Mouse (Mus musculus) intestine, embryonic 16.5 days (tissue): Measurements from ENCODE around the gene Pfkl. TPM values are rescaled to one million over a fixed set of nuclear protein-coding genes. Genes with fewer than 3 reads are reported as not detected.

Experiments used
- ATAC-seq: fragments of 200-750 bp; cut with Nextera tagmentation; 2 replicates; pipeline ENCODE4 v1.8.0; 2017; ENCODE audit warnings: moderate TSS enrichment, moderate library complexity
- H3K27ac ChIP-seq: fragments of 300-500 bp; sonication (generic); 2 replicates; pipeline ENCODE4 v1.5.1; 2014; ENCODE audit warnings: mild to moderate bottlenecking, low read length
- H3K27me3 ChIP-seq: fragments of 300-500 bp; sonication (generic); replicated peaks from 2 replicates; pipeline ENCODE4 v1.6.1; 2014; ENCODE audit warnings: low read length, control low read depth, mixed read lengths; ENCODE audit not compliant: control insufficient read depth, insufficient read depth
- H3K36me3 ChIP-seq: fragments of 300-500 bp; sonication (generic); 2 replicates; pipeline ENCODE4 v1.6.1; 2014; ENCODE audit warnings: low read length, control low read depth; ENCODE audit not compliant: control insufficient read depth, insufficient read depth
- H3K4me1 ChIP-seq: fragments of 300-500 bp; sonication (generic); 2 replicates; pipeline ENCODE4 v1.6.1; 2014; ENCODE audit warnings: low read length, control low read depth, mixed read lengths; ENCODE audit not compliant: control insufficient read depth, insufficient read depth
- H3K4me2 ChIP-seq: fragments of 300-500 bp; sonication (generic); 2 replicates; pipeline ENCODE4 v1.6.1; 2014; ENCODE audit warnings: low read depth, low read length, control low read depth
- H3K4me3 ChIP-seq: fragments of 300-500 bp; sonication (generic); 2 replicates; pipeline ENCODE4 v1.5.1; 2014; ENCODE audit warnings: mild to moderate bottlenecking, low read length
- H3K9ac ChIP-seq: fragments of 300-500 bp; sonication (generic); 2 replicates; pipeline ENCODE4 v1.6.1; 2014; ENCODE audit warnings: low read depth, low read length
- H3K9me3 ChIP-seq: fragments of 300-500 bp; sonication (generic); 2 replicates; pipeline ENCODE4 v1.6.1; 2016; ENCODE audit warnings: low read length, control low read depth; ENCODE audit not compliant: control insufficient read depth
- WGBS: fragments of 180-500 bp; shearing (Covaris S2); extraction: QIAGEN DNeasy Blood & Tissue Kit; methylation state at CpG from one replicate; pipeline ENCODE4 v1.1.7; 2014; 5-methylcytosine and 5-hydroxymethylcytosine counted together
- polyA plus RNA-seq: library from polyadenylated mRNA; unstranded; fragments of >200 nt; fragmentation: Nextera tagmentation; extraction: Ambion mirVana; gene quantifications from 2 replicates; pipeline ENCODE4 v1.2.1, GENCODE M21; 2015

Pfkl gene
- polyA plus RNA-seq, 1 experiment from 2014 or later: 298 TPM

GRCm38 (mm10) chr10:78004479-78005100 is 5.3 kb downstream of the Pfkl start:
- peak overlapping the region; percentile 20 for H3K4me3 ChIP-seq
- 63% methylated on average over 3 of the region's 3 CpGs for WGBS
- peak; percentile 71 for ATAC-seq
- H3K27me3 ChIP-seq: no peaks in the 10 kb centered on the region
- H3K4me1 ChIP-seq: peaks cover 38% of the 10 kb centered on the region
- H3K4me2 ChIP-seq: peak overlapping the region; percentile 82
- peaks cover 23% of the 10 kb centered on the region for H3K36me3 ChIP-seq
- H3K9me3 ChIP-seq: no peaks in the 10 kb centered on the region
- H3K9ac ChIP-seq: peak overlapping the region; percentile 51
- H3K27ac ChIP-seq: peak overlapping the region; percentile 97

- H3K36me3 ChIP-seq: peaks cover 27% of the 10 kb centered on the region
- H3K9me3 ChIP-seq: no peaks in the 10 kb centered on the region
- no peaks in the 10 kb centered on the region for H3K27me3 ChIP-seq
- peaks cover 26% of the 10 kb centered on the region for H3K4me1 ChIP-seq
- no peak overlapping the region for H3K4me2 ChIP-seq
- WGBS: 91% methylated on average over 2 of the region's 2 CpGs
- H3K9ac ChIP-seq: no peak overlapping the region
- H3K27ac ChIP-seq: no peak overlapping the region
- no peak for ATAC-seq
- no peak overlapping the region for H3K4me3 ChIP-seq
Measured at GRCm38 (mm10) chr10:78002316-78002715, 7.6 kb downstream of the Pfkl start.

GRCm38 (mm10) chr10:78001796-78002195 is 8.1 kb downstream of the Pfkl start:
- Histone ChIP-seq H3K36me3 (peaks cover 32% of the 10 kb centered on the region), H3K9me3 (no peaks in the 10 kb centered on the region), H3K4me1 (peaks cover 22% of the 10 kb centered on the region), H3K9ac (no peak overlapping the region), H3K27me3 (no peaks in the 10 kb centered on the region), H3K27ac (no peak overlapping the region), H3K4me3 (no peak overlapping the region), H3K4me2 (no peak overlapping the region)
- no peak for ATAC-seq
- WGBS: 85% methylated on average over 11 of the region's 11 CpGs

- Histone ChIP-seq H3K9ac (no peak overlapping the region), H3K27ac (no peak overlapping the region), H3K36me3 (peaks cover 42% of the 10 kb centered on the region), H3K4me1 (peaks cover 8% of the 10 kb centered on the region), H3K27me3 (no peaks in the 10 kb centered on the region), H3K4me3 (no peak overlapping the region), H3K9me3 (no peaks in the 10 kb centered on the region), H3K4me2 (no peak overlapping the region)
- no peak for ATAC-seq
- WGBS: 93% methylated on average over 5 of the region's 5 CpGs
Measured at GRCm38 (mm10) chr10:78000200-78000599, 9.7 kb downstream of the Pfkl start.

- H3K27ac ChIP-seq: no peak overlapping the region
- peaks cover 45% of the 10 kb centered on the region for H3K36me3 ChIP-seq
- H3K9ac ChIP-seq: no peak overlapping the region
- WGBS: 93% methylated on average over 3 of the region's 3 CpGs
- no peak for ATAC-seq
- no peaks in the 10 kb centered on the region for H3K27me3 ChIP-seq
- H3K9me3 ChIP-seq: no peaks in the 10 kb centered on the region
- H3K4me3 ChIP-seq: no peak overlapping the region
- H3K4me1 ChIP-seq: no peaks in the 10 kb centered on the region
- no peak overlapping the region for H3K4me2 ChIP-seq
Measured at GRCm38 (mm10) chr10:77995639-77996038, 14.2 kb downstream of the Pfkl start.

GRCm38 (mm10) chr10:77985775-77986174 is 24.1 kb downstream of the Pfkl start:
- no peak overlapping the region for H3K27ac ChIP-seq
- H3K4me3 ChIP-seq: no peak overlapping the region
- no peaks in the 10 kb centered on the region for H3K9me3 ChIP-seq
- H3K36me3 ChIP-seq: peaks cover 21% of the 10 kb centered on the region
- H3K9ac ChIP-seq: peak overlapping the region; percentile 13; the same call in 1 of the 2 replicates
- no peak overlapping the region for H3K4me2 ChIP-seq
- no peak for ATAC-seq
- WGBS: 71% methylated on average over 5 of the region's 5 CpGs
- peaks cover 4% of the 10 kb centered on the region; the same call in 1 of the 2 replicates for H3K4me1 ChIP-seq
- H3K27me3 ChIP-seq: no peaks in the 10 kb centered on the region

GRCm38 (mm10) chr10:77984660-77985059 is 25.2 kb downstream of the Pfkl start:
- 2% methylated on average over 4 of the region's 4 CpGs for WGBS
- Histone ChIP-seq H3K9ac (0 out of 2 replicates have a peak overlapping the region, but pooled peaks have one; percentile 32), H3K4me3 (no peak overlapping the region), H3K27me3 (no peaks in the 10 kb centered on the region), H3K36me3 (peaks cover 16% of the 10 kb centered on the region), H3K27ac (no peak overlapping the region), H3K9me3 (no peaks in the 10 kb centered on the region), H3K4me2 (no peak overlapping the region), H3K4me1 (peaks cover 4% of the 10 kb centered on the region; the same call in 1 of the 2 replicates)
- peak; percentile 67 for ATAC-seq

- peak within 1 kb of the TSS; percentile 41; the same call in 1 of the 2 replicates for H3K27ac ChIP-seq
- H3K9me3 ChIP-seq: no peaks in the 10 kb centered on the region
- WGBS: 2% methylated on average over 55 of the region's 57 CpGs
- H3K9ac ChIP-seq: peak within 1 kb of the TSS; percentile 78
- peaks cover 3% of the 10 kb centered on the region; the same call in 1 of the 2 replicates for H3K36me3 ChIP-seq
- H3K4me1 ChIP-seq: peaks cover 7% of the 10 kb centered on the region
- no peaks in the 10 kb centered on the region for H3K27me3 ChIP-seq
- H3K4me2 ChIP-seq: peak within 1 kb of the TSS; percentile 84
- ATAC-seq: peak; percentile 98
- peak within 1 kb of the TSS; percentile 81 for H3K4me3 ChIP-seq
Measured at GRCm38 (mm10) chr10:77978351-77979350, 31.2 kb downstream of the Pfkl start, which contains the start of gene 1810043G02Rik. Gene 1810043G02Rik (plus strand): TSS chr10:77978524.

GRCm38 (mm10) chr10:77976458-77977150 is 33.3 kb downstream of the Pfkl start:
- Histone ChIP-seq H3K9me3 (no peaks in the 10 kb centered on the region), H3K27ac (no peak overlapping the region), H3K9ac (no peak overlapping the region), H3K4me1 (peaks cover 7% of the 10 kb centered on the region), H3K36me3 (peaks cover 3% of the 10 kb centered on the region; the same call in 1 of the 2 replicates), H3K4me3 (no peak overlapping the region), H3K4me2 (no peak overlapping the region), H3K27me3 (no peaks in the 10 kb centered on the region)
- no peak for ATAC-seq
- WGBS: 50% methylated on average over 8 of the region's 8 CpGs
